Mouse (Mus musculus): ENCODE data around the gene A030014E15Rik. TPM values are rescaled to one million over a fixed set of nuclear protein-coding genes. Genes with fewer than 3 reads are reported as not detected.
"Not testable (repeated sequence)": the region's sequence is repeated elsewhere in the genome, so short reads cannot be mapped to it uniquely, and the experiment has no call there.

The A030014E15Rik gene
- polyA plus RNA-seq, 1 experiment: not detected

DNA sequence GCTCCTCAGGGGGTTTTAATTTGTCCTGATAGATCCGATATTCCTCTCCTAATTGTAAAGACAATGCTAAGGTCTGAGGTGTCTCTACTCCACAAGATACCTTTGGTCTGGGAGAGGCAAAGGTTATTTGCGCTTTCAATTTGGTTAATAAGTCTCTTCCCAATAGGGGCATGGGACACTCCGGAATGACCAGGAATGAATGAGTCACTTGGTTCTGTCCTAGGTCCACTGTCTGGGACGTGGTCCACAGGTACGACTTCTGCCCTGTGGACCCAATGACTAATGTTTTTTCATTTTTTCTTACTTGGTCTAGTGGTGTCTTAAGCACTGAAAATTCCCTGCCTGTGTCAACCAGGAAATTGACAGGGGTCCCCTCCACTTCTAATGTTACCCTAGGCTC is 13.9 kb downstream of the A030014E15Rik start:
- no peak overlapping the region for H3K27ac ChIP-seq (ENCODE audit: insufficient read depth, low read length)
- no peaks in the 10 kb centered on the region for H3K4me1 ChIP-seq (ENCODE audit: control insufficient read depth, insufficient read depth, low read length)
- no peak overlapping the region for H3K4me3 ChIP-seq (ENCODE audit: insufficient read depth, low read length)
- TF ChIP-seq CTCF (IDR thresholded peaks at IDR 0.05; ENCODE audit: borderline replicate concordance, insufficient read depth, low read length): no peak
- no peak for TF ChIP-seq POLR2A (IDR thresholded peaks at IDR 0.05; ENCODE audit: low read depth, low read length)

- H3K4me1 ChIP-seq (ENCODE audit: control insufficient read depth, insufficient read depth, low read length); H3K27ac ChIP-seq (ENCODE audit: insufficient read depth, low read length); H3K4me3 ChIP-seq (ENCODE audit: insufficient read depth, low read length): not testable (repeated sequence)
These were observed 17.8 kb downstream of the A030014E15Rik start for GRCm38 (mm10) chr1:82942505-82942904.

DNA sequence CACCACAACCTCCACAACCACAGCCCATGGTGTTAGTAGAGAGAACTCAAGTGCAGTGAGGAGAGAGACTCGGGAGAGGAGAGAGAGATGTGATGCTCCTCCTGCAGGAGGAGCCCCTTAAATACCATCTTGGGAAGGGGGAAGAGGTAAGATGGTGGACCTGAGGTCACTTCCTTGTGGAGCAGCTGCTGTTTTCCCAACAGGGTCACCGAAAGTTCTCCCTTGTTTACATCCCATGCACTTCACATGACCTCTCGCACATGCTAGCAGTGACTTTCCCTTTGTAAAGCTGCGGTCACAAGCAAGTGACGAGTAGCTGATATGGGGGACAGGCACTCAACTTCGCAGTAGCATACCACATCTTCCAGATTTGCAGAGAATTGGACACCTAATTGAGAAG is 18.6 kb downstream of the A030014E15Rik start, which contains the start of gene A030003K21Rik:
Gene A030003K21Rik, minus strand, starts transcription at position 94 of the 400 bp plus-strand sequence.
- H3K27ac ChIP-seq (ENCODE audit: insufficient read depth, low read length); H3K4me1 ChIP-seq (ENCODE audit: control insufficient read depth, insufficient read depth, low read length); H3K4me3 ChIP-seq (ENCODE audit: insufficient read depth, low read length): not testable (repeated sequence)

GRCm38 (mm10) chr1:82946029-82946428 is 21.3 kb downstream of the A030014E15Rik start:
- H3K4me3 ChIP-seq (ENCODE audit: insufficient read depth, low read length); H3K27ac ChIP-seq (ENCODE audit: insufficient read depth, low read length); H3K4me1 ChIP-seq (ENCODE audit: control insufficient read depth, insufficient read depth, low read length): not testable (repeated sequence)

DNA sequence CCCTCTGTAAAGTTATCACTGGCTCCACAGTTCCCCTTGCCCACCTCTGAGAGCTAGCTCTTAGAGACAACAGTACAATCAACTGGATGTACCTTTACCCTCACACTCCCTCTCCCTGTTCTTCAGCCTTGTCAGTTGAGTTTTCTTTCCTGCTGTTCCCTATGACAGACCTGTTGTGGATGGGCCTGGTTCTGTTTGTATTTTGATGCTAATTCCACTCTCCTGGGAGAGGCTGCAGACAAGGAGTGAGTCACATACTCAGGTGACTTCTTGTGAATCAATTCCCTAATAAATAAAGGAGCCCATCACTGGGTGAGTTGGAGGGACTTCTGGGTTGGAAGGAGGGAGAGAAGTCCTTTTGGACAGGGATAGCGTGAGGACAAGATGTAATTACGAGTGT is 23.9 kb downstream of the A030014E15Rik start:
- Histone ChIP-seq H3K27ac (ENCODE audit: insufficient read depth, low read length) (no peak overlapping the region), H3K4me1 (ENCODE audit: control insufficient read depth, insufficient read depth, low read length) (no peaks in the 10 kb centered on the region), H3K4me3 (ENCODE audit: insufficient read depth, low read length) (no peak overlapping the region)
- no peak for TF ChIP-seq CTCF (IDR thresholded peaks at IDR 0.05; ENCODE audit: borderline replicate concordance, insufficient read depth, low read length)

GRCm38 (mm10) chr1:82955913-82956312 is 31.2 kb downstream of the A030014E15Rik start, which contains the start of gene Gm7544:
Gene Gm7544 (minus strand): TSS chr1:82956013.
- not testable (repeated sequence) for H3K4me1 ChIP-seq (ENCODE audit: control insufficient read depth, insufficient read depth, low read length); H3K4me3 ChIP-seq (ENCODE audit: insufficient read depth, low read length); H3K27ac ChIP-seq (ENCODE audit: insufficient read depth, low read length)

- H3K27ac ChIP-seq (ENCODE audit: insufficient read depth, low read length): no peak within 1 kb of the TSS
- TF ChIP-seq POLR2A (IDR thresholded peaks at IDR 0.05; ENCODE audit: low read depth, low read length) (no peak), CTCF (IDR thresholded peaks at IDR 0.05; ENCODE audit: borderline replicate concordance, insufficient read depth, low read length) (no peak)
These were observed 35.2 kb downstream of the A030014E15Rik start, which contains the start of gene Gm47955 for GRCm38 (mm10) chr1:82959870-82960385. Gene Gm47955 (plus strand): TSS chr1:82960286.

DNA sequence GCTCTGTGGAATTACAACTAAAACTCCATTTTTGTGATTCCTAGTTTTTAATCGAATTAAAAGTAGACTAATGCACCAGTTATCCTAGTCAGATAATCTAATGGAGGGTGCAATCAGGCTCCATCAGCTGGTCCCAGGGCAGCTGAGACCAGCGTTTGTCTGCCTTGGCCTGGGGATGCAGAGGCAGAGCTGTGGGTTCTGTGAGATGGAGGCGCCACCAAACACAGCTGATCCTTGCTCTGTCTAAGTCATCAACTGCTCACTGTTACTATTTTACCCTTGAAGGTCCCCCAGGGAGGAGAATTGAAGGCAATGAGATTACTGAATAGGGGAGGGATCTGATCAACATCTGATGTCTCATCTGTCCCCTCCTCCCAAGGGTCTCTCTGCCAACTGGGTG is 41.7 kb downstream of the A030014E15Rik start:
- TF ChIP-seq POLR2A (IDR thresholded peaks at IDR 0.05; ENCODE audit: low read depth, low read length) (no peak), CTCF (IDR thresholded peaks at IDR 0.05; ENCODE audit: borderline replicate concordance, insufficient read depth, low read length) (no peak)
- Histone ChIP-seq H3K4me3 (ENCODE audit: insufficient read depth, low read length) (no peak overlapping the region), H3K27ac (ENCODE audit: insufficient read depth, low read length) (no peak overlapping the region), H3K4me1 (ENCODE audit: control insufficient read depth, insufficient read depth, low read length) (no peaks in the 10 kb centered on the region)

More at GRCm38 (mm10) chr1:82959870-82960385, 35.2 kb downstream of the A030014E15Rik start, which contains the start of gene Gm47955:
- H3K4me1 ChIP-seq (ENCODE audit: control insufficient read depth, insufficient read depth, low read length): no peaks in the 10 kb centered on the region
- H3K4me3 ChIP-seq (ENCODE audit: insufficient read depth, low read length): no peak within 1 kb of the TSS

GRCm38 (mm10) chr1:82972046-82972445 is 47.3 kb downstream of the A030014E15Rik start:
- Histone ChIP-seq H3K4me3 (ENCODE audit: insufficient read depth, low read length) (no peak overlapping the region), H3K27ac (ENCODE audit: insufficient read depth, low read length) (peak overlapping the region; percentile 31; the same call in 1 of the 2 replicates), H3K4me1 (ENCODE audit: control insufficient read depth, insufficient read depth, low read length) (peaks cover 3% of the 10 kb centered on the region; the same call in 1 of the 2 replicates)
- no peak for TF ChIP-seq POLR2A (IDR thresholded peaks at IDR 0.05; ENCODE audit: low read depth, low read length)
- TF ChIP-seq CTCF (IDR thresholded peaks at IDR 0.05; ENCODE audit: borderline replicate concordance, insufficient read depth, low read length): no peak

DNA sequence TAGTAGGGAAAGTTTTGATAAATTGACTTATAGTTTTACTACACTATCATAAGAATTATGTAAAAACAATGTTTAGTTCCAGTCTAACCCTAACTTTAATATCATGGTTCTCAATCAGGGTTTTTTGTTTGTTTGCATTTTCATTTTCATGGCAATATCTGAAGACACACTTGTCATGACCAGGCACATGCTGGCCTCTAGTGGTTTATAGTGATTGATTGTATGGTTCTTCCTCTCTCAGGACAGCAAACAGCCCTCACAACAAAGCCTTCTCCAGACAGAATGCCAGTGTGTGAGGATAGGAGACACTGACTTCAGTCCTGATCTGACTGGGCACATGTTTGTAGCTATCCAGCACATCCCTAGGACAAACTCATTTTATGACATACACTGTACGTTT is 48.5 kb downstream of the A030014E15Rik start:
- Histone ChIP-seq H3K4me3 (ENCODE audit: insufficient read depth, low read length) (no peak overlapping the region), H3K4me1 (ENCODE audit: control insufficient read depth, insufficient read depth, low read length) (peaks cover 3% of the 10 kb centered on the region; the same call in 1 of the 2 replicates), H3K27ac (ENCODE audit: insufficient read depth, low read length) (no peak overlapping the region)
- no peak for TF ChIP-seq POLR2A (IDR thresholded peaks at IDR 0.05; ENCODE audit: low read depth, low read length)
- no peak for TF ChIP-seq CTCF (IDR thresholded peaks at IDR 0.05; ENCODE audit: borderline replicate concordance, insufficient read depth, low read length)

- Histone ChIP-seq H3K4me3 (ENCODE audit: insufficient read depth, low read length) (no peak overlapping the region), H3K27ac (ENCODE audit: insufficient read depth, low read length) (no peak overlapping the region), H3K4me1 (ENCODE audit: control insufficient read depth, insufficient read depth, low read length) (peaks cover 3% of the 10 kb centered on the region; the same call in 1 of the 2 replicates)
- TF ChIP-seq CTCF (IDR thresholded peaks at IDR 0.05; ENCODE audit: borderline replicate concordance, insufficient read depth, low read length): no peak
- TF ChIP-seq POLR2A (IDR thresholded peaks at IDR 0.05; ENCODE audit: low read depth, low read length): no peak
These were observed 49.2 kb downstream of the A030014E15Rik start for GRCm38 (mm10) chr1:82973901-82974300.
